Mouse (Mus musculus) cerebellum, adult 2 months (tissue): ENCODE results near the gene Il34. TPM values are rescaled to one million over a fixed set of nuclear protein-coding genes. Genes with fewer than 3 reads are reported as not detected.

ENCODE experiments used
- DNase-seq, 2 experiments: peaks; one replicate each; pipeline ENCODE4 v3.0.0; 2021
- H3K27ac ChIP-seq: fragments of 200-500 bp; 2 replicates; pipeline ENCODE4 v1.5.1; 2012; ENCODE audit warnings: low read length, control low read depth, inconsistent platforms; ENCODE audit not compliant: insufficient read depth
- H3K27me3 ChIP-seq: fragments of 200-500 bp; 2 replicates; pipeline ENCODE4 v1.6.1; 2012; ENCODE audit warnings: inconsistent platforms, mild to moderate bottlenecking, low read length, moderate library complexity; ENCODE audit not compliant: control insufficient read depth, insufficient read depth
- H3K4me1 ChIP-seq: fragments of 200-500 bp; 2 replicates; pipeline ENCODE4 v1.6.1; 2011; ENCODE audit warnings: low read length; ENCODE audit not compliant: control insufficient read depth, insufficient read depth
- H3K4me3 ChIP-seq: fragments of 200-500 bp; replicated peaks from 2 replicates; pipeline ENCODE3; 2011; ENCODE audit warnings: mild to moderate bottlenecking, low read depth, low read length, control low read depth; ENCODE audit not compliant: insufficient read depth
- CTCF ChIP-seq: fragments of 200-500 bp; IDR thresholded peaks from 2 replicates; pipeline ENCODE4 v1.5.1; 2011; ENCODE audit warnings: low read depth, mild to moderate bottlenecking, control low read depth, low read length, moderate library complexity, borderline replicate concordance; ENCODE audit not compliant: insufficient read depth
- POLR2A ChIP-seq: fragments of 200-500 bp; IDR thresholded peaks from 2 replicates; pipeline ENCODE4 v1.6.1; 2011; ENCODE audit warnings: low read length, control low read depth, borderline replicate concordance; ENCODE audit not compliant: insufficient read depth
- WGBS: fragments of 180-500 bp; shearing (Covaris S2); methylation state at CpG from one replicate; pipeline ENCODE4 v1.1.7; 2018; 5-methylcytosine and 5-hydroxymethylcytosine counted together
- polyA plus RNA-seq: library from polyadenylated mRNA; depleted of rRNA; stranded (reverse); fragments of >200 nt; gene quantifications from 2 replicates; pipeline ENCODE4 v1.2.3, GENCODE M21; 2012

The Il34 gene
- polyA plus RNA-seq, 1 experiment = 21.1 TPM

DNA sequence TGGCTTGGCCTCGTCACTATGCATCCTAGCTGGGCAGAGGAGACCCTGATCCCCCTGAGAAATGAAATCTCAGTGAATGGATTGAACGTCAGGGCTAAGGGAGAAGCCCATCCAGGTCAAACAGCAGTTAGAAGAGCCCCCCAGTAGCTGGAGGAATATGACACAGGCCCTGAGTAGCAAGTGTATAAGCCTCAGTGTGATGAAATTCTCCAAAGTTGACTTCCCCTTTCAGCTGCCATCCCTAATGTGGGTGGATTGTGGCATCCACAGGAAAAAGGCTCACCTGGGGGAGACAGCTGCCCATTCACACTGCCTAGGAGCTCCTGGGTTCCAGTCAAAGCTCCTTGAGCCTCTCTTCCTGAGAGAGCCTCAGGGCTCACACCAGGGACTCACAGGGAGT lies 20.4 kb downstream of the Il34 start:
- Histone ChIP-seq H3K4me1 (no peaks in the 10 kb centered on the region), H3K4me3 (no peak overlapping the region), H3K27me3 (no peaks in the 10 kb centered on the region), H3K27ac (no peak overlapping the region)
- 64% methylated on average over 2 of the region's 2 CpGs for WGBS
- no peak for DNase-seq
- TF ChIP-seq CTCF (no peak), POLR2A (no peak)

DNA sequence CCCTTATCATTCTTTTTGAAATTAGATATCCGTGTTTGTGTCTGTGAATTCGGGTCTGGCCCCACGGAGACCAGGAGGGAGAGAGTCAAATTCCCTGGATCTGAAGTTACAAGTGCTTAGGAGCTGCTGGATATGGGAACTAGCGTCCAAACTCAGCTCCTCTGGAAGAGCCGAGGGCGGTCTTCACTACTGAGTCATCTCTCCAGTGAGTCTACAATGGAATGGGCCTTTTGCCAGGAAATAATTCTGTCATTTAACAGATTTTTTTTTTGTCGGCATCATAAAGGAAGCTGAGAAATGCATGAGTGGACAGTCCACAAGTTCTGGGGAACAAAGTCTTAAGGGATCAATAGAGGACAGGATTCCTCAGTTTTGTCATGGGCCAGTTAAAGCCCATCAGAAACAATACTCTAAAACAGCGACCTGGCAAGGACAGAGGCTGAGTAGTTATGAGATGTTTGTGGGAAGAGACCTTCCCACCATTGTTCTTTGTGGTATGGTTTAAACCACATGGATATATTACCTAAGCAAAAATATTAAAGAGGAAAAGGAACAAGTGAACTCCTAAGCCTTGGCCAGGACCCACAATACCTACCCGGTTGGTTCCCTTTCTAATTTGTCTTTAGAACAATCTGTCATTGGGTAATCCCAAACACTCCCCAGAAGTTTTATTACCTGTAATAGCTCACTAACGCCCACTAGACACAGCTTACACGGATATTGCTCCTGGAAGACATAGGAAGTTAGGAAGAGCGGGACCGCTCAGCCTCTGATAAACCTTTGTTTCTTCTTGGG lies 25.6 kb downstream of the Il34 start:
- TF ChIP-seq CTCF (no peak), POLR2A (no peak)
- Histone ChIP-seq H3K27ac (no peak overlapping the region), H3K27me3 (no peaks in the 10 kb centered on the region; the same call in 1 of the 2 replicates), H3K4me1 (no peaks in the 10 kb centered on the region), H3K4me3 (no peak overlapping the region)
- no peak for DNase-seq
- WGBS = 73% methylated on average over 13 of the region's 13 CpGs

DNA sequence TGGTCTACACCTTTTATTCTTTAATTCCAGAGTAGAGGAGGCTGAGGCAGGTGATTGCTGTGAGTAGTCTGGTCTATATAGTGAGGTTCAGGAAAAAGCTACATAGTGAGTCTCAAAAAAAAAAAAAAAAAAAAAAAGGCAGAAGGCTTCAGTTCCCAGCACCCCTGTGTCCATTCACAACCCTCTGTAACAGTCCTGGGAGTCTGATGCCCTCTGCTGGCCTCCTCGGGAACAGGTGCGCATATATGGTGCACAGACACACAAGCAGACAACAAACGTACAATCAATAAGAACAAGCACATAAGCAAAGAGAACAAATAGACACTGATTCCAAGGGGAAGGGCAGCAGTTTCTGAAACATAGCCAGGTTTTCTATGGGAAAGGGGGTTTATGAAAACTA lies 29.4 kb downstream of the Il34 start:
- TF ChIP-seq CTCF (no peak), POLR2A (no peak)
- WGBS = 97% methylated on average over 3 of the region's 3 CpGs
- DNase-seq = no peak
- Histone ChIP-seq H3K27me3 (no peaks in the 10 kb centered on the region; the same call in 1 of the 2 replicates), H3K4me1 (no peaks in the 10 kb centered on the region), H3K27ac (no peak overlapping the region), H3K4me3 (no peak overlapping the region)

DNA sequence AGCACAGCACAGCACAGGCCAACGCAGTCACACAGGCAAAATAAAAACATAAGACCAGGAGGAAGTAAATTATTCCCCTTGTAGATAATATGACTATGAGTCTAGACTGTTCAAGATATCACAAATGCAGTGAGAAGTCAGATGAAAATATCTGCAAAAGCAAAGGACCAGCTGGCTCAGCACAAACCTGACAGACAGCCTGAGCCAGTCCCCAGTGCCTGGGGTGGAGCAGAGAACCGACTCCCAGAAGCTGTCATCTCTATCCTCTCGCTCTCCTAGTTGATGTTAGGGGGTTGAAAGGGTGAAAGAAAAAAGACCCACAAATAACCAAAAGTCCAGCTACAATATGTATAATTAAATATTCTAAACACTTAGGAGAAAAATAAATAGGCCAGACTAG lies 30.0 kb downstream of the Il34 start:
- H3K4me3 ChIP-seq = no peak overlapping the region
- no peak for DNase-seq
- WGBS = 77% methylated on average over 3 of the region's 3 CpGs
- TF ChIP-seq CTCF (no peak), POLR2A (no peak)
- H3K27ac ChIP-seq = no peak overlapping the region
- H3K27me3 ChIP-seq = no peaks in the 10 kb centered on the region; the same call in 1 of the 2 replicates
- no peaks in the 10 kb centered on the region for H3K4me1 ChIP-seq

DNA sequence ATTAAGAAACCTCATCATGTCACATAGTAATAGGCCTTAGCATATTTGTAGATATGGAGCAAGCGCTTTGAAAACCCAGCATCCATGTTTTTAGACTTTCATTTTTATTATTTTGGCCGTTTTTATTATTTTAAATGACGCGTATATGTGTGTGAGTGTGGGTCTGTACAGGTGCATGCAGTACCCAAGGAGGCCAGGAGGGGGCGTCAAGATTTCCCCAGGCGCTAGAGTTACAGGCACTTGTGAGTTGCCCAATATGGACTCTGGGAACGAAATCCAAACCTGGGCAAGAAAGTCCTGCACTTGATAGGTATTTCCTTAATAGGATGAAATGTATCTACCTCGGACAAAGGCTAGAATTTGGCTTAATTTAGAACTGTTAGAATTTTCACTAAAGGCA lies 30.4 kb downstream of the Il34 start:
- no peak for DNase-seq
- TF ChIP-seq POLR2A (no peak), CTCF (no peak)
- 77% methylated on average over 8 of the region's 8 CpGs for WGBS
- Histone ChIP-seq H3K4me3 (no peak overlapping the region), H3K27me3 (no peaks in the 10 kb centered on the region; the same call in 1 of the 2 replicates), H3K4me1 (no peaks in the 10 kb centered on the region), H3K27ac (no peak overlapping the region)

DNA sequence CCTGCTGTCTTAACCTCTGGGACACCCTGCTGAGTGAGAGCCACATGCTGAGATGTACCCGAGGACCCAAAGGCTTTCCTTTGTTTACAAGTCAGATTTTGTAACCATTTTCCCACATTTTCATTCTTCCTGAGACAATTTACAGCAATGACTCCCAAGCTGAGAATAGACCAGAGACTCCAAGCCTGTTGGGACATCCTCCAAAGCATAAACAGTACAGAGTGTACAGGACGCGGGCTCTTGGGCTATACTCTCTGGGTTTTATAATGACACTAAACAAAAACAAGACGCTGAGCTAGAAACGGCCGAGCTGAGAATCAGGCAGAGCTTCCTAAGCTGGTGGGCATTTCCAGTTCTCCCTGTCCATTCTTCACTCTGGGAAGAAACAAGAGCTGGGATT lies 31.0 kb downstream of the Il34 start:
- no peak for DNase-seq
- Histone ChIP-seq H3K27me3 (no peaks in the 10 kb centered on the region; the same call in 1 of the 2 replicates), H3K4me3 (no peak overlapping the region), H3K4me1 (no peaks in the 10 kb centered on the region), H3K27ac (no peak overlapping the region)
- TF ChIP-seq POLR2A (no peak), CTCF (no peak)
- WGBS = 76% methylated on average over 6 of the region's 6 CpGs

DNA sequence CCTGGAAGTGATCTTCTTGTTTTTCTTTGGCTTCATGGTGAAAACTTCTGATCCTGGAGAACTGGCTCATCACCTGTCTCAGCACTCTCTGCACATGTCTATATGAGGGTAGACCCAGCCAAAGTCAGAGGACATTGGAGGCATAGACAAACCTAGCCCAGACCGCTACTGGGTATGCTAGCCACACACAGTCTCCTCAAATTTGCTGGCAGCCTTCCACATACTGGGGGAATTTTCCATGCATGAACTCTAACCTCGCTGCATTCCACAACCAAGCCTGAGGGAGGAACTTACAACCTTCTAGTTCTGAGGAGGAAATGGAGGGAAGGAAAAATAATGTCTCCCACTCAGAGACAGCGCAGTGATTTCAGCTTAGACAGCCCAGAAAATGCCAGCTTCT lies 31.7 kb downstream of the Il34 start:
- no peaks in the 10 kb centered on the region for H3K4me1 ChIP-seq
- WGBS = 56% methylated on average over 3 of the region's 3 CpGs
- DNase-seq = no peak
- no peak overlapping the region for H3K27ac ChIP-seq
- H3K4me3 ChIP-seq = no peak overlapping the region
- no peak for TF ChIP-seq CTCF
- no peak for TF ChIP-seq POLR2A
- H3K27me3 ChIP-seq = no peaks in the 10 kb centered on the region; the same call in 1 of the 2 replicates

DNA sequence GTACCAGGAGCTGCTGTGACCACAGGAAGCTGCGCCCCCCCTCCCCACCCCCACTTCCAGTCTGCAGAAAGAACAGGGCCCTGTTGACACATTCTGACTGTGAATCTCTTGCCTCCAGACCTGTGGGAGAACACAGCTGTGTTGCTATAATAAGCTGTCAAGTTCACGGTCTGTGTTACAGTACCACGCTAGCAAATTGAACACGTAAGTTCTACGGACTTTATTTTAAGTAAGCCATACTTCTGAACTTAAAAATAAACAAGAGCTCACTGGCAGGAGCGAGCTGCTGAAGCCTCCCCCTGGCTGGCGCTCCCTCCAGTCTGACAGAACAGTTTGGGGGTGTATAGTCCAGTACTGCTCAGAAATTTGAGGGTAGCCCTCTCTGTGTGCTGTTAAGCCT lies 33.3 kb downstream of the Il34 start:
- DNase-seq = no peak
- TF ChIP-seq CTCF = no peak
- no peak for TF ChIP-seq POLR2A
- H3K27me3 ChIP-seq = no peaks in the 10 kb centered on the region; the same call in 1 of the 2 replicates
- 83% methylated on average over 7 of the region's 7 CpGs for WGBS
- no peaks in the 10 kb centered on the region for H3K4me1 ChIP-seq
- no peak overlapping the region for H3K27ac ChIP-seq
- H3K4me3 ChIP-seq = no peak overlapping the region
